In the genomic region with DNA sequence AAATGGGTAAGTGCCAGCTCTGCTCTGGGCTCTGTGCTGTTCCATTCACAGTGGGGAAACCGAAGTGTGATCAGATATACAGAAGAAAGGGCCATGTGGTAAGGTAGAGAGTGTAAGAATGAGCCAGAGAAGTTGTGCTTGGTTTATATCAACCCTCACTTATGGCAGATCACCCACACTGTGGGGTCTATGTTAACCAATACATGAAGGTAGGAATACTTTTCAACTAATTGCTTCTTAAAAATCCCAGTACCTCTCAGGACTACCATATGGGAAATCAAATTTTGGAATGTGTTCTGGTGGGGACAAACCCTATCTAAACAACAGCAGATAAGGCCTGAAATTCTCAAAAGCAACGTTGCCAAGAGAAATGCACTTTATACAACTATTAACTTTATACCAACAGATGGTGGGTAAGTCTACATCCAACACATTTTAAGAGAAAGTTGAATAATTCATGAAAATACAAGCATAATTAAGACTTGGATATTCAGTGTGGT, we compare ENCODE assay signal across 16 mouse cellular contexts.
DNase-seq lines count a peak whose midpoint lies in the region; TF ChIP-seq lines count a peak whose summit lies in the region.
"Had no signal": no experiment of that assay in that cellular context is flagged by ENCODE, and none has a peak within 500 bp of the region (broad histone marks: within the 10 kb centered on the region; RNA-seq: fewer than 3 reads in every experiment).

No protein-coding gene starts in this region.

- DNase-seq in layer of hippocampus, adult 11-12 months (ENCODE audit: low spot score) = peak; percentile 4
- DNase-seq in layer of hippocampus, postnatal 25 days (ENCODE audit: extremely low spot score in 1 of 2, low spot score in 1 of 2) = no peak
- peak; percentile 61 for DNase-seq in brain, adult 2 months (ENCODE audit: low read depth, low spot score)
- peak; percentile 80 for DNase-seq in brain, embryonic 14.5 days (ENCODE audit: low read depth)
- peak; percentile 11 to 19 for DNase-seq in left cerebral cortex, adult 9 months (ENCODE audit: low spot score in 2 of 2)
- DNase-seq in urinary bladder, adult 2 months (ENCODE audit: low spot score) = no peak
- no peak for DNase-seq in liver
- DNase-seq: adrenal gland, adult 2 months; cerebellum, adult 8-10 months; gastrocnemius, postnatal 36 days; heart, postnatal 36 days; kidney, adult 11 months; liver, embryonic 13.5 days; lung, adult 2 months; lung, postnatal 14 days; thymus, postnatal 25 days had no signal

- TF ChIP-seq POLR2A in brain, embryonic 14.5 days (IDR thresholded peaks at IDR 0.05; ENCODE audit: borderline replicate concordance, extremely low read depth, insufficient read depth, insufficient read length, poor library complexity, severe bottlenecking) = no peak

- TF ChIP-seq CTCF in brain, embryonic 14.5 days (IDR thresholded peaks at IDR 0.05; ENCODE audit: borderline replicate concordance, extremely low read depth, insufficient read depth, insufficient read length) = no peak

Comparison
In these comparisons a context has a peak if more than half of its experiments do, and no peak if none do; other contexts are left out.
1. DNase-seq: peak in layer of hippocampus, adult 11-12 months (single experiment), brain, adult 2 months (single experiment), brain, embryonic 14.5 days (single experiment) and left cerebral cortex, adult 9 months (2 of 2); none in layer of hippocampus, postnatal 25 days (0 of 2), urinary bladder, adult 2 months (single experiment) and liver (single experiment).